Mouse (Mus musculus): ENCODE measurements at regions not wholly inside any gene's neighbourhood (a gene's known extent, or its start where the extent isn't known, plus 50 kb on each side); places are given as distances from the start of the nearest gene placed in this dataset.

DNA sequence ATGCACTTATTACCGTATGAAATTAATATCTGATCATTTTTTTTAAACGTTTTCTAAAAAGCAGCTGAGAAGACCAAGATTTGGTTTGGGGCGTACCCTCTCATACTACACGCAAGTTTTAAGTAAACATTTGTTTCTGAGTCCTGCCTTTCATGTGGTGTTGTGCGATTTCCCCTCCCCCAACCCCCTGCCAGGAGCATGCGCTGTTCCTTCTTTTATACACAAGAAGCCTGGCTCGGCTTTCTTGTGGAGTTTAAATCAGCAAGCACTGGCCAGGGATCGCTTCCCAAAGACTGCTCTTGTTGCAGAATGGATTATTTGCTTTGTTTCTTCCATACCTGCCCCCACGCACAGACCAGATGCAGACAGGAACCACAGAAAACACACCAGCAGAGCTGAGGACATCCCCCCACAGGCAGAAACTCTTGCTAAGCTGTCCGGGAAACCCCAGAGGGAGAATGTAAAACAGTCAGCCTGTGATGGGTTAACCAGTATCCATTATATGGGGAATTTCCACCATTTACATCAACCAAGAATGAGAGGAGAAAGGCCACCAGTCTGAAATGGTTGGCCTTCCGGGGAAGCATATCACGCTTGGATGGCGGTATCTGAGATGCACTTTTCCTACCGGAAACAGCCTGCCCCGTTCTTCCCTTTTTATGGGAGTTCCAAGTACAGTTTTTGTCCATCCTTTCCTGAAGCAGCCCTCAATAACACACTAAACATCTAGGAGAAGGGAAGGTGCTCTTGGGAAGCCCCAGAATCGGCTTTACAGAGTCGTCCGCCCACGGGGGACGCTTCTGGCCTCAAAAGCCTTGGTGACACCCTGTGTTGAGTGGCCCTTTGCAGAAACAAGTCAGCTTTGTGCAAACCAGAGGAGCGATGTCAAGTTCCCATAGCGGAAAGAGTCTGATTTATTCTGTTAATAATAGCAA lies 91.3 kb downstream of the Tomm20 start:
- no peak for DNase-seq (ENCODE audit: low spot score in 2 of 2)

DNA sequence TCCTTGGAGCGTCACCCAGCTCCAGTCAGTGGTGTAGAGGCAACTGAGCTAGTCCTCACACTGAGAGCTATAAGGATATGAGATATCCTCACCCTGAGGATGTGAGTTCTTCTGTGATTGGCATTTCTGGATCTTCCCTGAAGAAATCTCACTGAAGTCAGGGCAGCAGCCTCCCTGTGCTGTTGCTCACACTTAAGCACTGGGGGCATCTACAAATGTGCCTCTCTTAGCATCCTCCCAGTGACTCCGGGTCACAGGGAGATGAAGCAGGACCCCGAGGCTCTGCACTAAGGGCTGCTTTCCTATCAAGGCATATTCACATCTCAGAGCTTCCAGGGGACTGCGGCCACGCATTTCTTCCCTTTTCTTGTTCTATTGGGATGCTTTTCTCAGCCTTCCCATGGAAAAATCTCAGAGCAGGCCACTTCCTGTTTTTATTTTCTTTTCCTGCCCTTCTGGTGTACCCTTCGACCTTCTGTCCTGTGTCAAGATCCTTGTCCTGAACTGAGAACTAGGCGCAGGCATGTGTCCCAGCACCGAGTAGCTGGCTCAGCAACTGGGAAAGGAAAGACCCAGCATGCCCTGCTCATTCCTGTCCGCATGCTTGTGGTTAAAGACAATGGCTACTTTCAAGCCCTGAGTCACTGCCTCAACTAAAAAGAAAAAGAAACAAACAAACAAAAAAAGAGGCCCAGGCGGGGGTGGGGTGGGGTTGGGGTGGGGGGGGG lies 92.8 kb downstream of the Tomm20 start:
- DNase-seq (ENCODE audit: low spot score in 2 of 2), result no peak

DNA sequence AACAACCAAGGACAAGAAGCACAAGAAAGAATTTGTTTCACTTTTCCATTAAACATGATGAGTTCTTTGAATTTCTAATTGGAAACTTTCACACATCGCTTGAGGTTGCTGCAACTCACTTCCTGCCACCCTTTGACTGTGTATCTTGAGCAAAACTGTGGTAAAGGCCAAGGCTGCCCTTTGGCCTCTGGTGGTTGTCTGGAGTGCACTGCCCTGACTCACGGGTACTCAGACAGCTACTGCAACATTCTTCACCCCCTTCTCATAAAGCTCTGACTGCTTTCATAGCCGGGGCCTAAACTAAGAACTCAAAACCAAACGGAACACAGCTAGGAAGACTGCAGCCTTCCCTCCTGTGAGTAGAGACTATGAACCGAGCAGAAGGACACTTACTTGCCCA lies 93.5 kb downstream of the Tomm20 start:
- DNase-seq (ENCODE audit: low spot score in 2 of 2), result no peak

DNA sequence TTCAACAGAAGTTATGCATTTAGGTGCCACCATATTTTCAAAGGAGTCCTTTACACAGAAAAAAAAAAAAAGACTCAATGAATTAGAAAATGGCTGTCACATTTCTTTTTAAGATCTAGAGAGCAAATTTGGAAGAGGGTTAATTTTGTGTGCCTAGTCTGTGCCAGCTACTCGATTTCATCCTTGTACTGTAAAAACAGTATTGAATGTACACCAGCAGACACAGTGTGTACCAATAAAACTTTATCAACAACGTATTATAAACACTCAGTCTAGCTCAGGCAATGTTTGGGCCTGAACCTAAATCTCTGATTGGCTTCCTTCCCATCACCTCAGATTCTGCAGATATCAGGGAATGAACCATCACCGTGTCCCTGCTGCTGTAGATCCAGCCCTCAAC lies 93.9 kb downstream of the Tomm20 start:
- DNase-seq (ENCODE audit: low spot score in 2 of 2), result no peak

DNA sequence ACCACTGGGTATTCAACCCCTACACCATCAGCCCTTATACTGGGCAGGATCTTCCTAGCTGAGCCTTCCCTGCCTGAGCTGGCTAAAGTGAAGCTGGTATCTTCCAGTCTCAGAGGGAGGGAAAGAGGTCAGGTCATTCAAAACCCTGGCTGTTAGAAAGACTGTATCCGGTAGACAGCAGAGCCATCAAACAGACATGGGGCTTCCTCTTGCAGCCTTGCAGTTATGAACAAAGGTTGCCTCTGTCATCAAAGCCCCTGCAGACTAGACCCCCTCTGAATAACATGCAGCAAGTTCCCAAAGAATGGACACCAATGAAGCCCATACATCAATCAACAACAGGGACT lies 95.5 kb downstream of the Tomm20 start:
- no peak for DNase-seq (ENCODE audit: low spot score in 2 of 2)

DNA sequence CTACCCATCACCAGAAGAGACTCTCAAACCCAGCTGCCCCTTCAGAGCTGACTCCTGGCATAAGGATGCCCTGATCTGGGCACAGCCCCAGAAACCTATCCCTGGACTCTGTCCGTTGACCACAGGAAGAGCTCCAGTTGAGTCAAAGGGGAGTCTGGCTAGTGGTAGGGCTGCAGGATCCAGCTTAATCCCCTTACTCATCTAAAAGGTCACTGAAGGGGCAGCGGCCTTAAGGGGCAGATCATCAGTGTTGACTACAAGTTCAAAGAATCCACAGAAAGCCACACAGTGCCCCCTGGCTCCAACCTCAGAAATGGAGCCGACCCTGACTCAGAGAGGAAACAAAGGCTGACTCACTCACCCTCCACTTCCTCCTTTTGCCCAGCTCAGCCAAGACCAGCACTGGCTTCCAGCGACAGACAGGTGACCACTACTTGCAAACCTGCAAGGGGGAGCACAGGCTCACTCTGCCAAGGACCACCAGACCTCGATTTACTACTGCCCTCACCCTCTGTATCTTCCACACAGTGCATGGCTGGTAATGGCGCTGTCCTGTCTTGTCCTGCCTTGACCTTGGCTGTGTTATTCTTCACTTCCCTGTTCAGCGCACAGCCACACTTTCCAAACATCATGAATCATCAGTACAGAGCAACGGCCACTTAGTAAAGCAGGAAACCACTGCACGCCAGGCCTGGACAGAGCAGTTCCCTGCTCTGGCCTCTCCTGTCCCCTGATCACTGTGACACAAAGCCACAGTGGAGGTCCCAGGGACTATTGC lies 96.0 kb downstream of the Tomm20 start:
- DNase-seq (ENCODE audit: low spot score in 2 of 2), result peak in 1 of 2 experiments; percentile 52

DNA sequence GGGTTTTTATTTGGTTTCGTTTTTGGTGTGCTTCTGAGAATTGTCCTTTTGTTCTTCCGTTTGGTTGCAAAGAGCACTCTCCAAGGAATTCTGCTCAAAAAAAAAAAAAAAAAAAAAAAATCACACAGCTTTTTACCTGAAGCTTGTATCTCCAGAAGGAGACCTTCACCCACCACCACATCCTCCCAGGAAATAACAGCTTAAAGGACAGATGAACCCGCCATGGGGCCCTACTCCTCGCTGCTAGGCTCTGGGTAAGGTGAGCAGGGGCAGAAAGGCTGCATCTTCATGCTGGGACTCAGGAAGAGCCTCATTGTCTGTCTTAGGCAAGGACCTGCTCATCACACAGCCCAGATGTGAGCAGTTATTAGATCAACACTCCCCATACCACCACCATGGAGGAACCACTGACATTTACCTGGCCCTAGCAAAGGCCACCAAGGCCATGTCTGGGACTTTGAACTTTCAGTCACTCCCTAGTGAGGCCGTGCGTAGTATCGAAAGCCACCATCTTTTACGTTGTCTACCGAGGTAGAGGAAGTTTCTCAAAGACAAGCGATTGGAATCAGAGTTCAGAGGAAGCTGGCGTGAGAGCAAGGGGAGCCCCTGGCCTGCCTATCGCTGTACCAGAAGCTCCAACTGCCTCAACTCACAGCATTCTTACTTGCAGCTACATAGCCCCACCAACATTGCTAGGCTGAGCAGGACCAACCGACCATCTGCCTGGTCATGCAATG lies 97.1 kb downstream of the Tomm20 start:
- no peak for DNase-seq (ENCODE audit: low spot score in 2 of 2)

DNA sequence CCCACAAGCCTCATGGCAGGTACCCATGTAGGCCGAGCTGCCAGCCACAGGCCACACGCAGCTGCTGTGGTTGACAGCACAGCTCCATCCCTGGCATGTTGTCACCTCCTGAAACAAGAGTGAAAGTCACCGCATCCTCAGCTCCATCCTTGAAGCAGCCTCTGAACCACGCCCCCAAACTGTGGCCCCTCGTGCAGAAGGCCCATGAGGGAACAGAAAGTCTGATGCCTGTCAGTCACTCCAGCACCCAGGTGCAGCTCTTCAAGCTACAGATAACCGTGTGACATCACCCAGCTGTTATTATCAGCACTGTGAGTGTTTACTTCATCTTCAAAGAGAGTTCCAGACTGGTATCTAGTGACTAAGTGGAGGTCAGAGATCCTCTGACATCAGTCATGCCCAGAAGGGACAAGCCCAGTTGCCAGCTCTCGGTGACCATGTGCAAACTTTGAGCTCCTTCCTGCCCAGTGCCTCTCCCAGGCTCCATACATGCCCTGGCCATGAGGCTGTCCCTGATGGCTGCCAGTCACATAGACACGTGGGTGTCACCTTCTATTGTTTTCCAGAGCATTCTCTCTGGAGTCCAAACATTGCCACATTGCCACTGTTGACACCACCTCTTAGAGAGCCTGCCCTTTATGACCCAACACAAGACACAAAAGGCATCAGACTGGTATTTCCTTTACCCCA lies 97.8 kb downstream of the Tomm20 start:
- no peak for DNase-seq (ENCODE audit: low spot score in 2 of 2)

DNA sequence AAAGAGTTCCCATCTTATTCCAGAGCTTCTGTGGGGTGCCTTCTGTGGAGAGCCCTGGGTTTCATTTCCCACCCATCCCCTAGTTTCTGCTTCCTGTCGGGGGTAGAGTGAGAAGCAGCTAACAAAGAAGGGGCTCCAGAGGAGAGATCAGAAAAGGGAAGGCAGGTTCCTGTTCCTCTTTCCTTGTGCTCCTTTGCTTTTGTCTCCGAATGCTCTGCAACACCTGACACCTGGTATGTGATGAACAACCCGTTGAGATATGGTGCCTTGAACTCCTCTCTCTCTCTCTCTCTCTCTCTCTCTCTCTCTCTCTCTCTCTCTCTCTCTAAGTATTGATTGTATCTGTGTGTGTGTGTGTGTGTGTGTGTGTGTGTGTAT lies 99.5 kb downstream of the Tomm20 start:
- DNase-seq (ENCODE audit: low spot score in 2 of 2), result no peak

DNA sequence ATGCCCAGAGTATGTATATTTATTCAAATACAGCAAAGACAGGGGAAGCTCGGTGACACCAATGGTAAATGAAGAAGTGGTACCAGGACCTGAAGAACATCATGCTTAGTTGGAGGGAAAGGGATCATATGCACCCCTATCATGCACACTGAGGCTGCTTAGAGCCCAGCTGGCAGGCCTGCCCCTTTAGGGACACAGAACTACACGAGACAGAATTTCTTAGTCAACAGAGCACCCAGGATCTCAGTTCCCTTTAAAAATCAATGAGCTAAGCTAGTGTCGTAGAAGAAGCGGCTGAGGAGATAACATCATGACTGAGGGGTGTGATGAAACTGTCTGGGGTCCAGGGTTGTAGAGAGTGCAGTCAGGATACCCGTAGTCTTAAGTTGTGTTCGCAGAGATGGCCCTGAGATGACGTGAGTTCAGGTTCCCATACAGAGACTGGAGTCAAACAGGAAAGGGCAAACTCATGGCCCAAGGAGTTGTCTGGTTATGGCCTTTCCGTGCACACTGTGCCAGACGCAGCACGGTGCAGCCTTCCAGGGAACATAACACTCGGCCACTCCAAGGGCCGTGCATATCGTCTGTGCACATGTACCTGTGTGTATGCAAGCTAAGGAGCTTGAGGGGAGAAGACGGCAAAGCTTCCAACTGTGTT lies 100.0 kb downstream of the Tomm20 start:
- no peak for DNase-seq (ENCODE audit: low spot score in 2 of 2)

DNA sequence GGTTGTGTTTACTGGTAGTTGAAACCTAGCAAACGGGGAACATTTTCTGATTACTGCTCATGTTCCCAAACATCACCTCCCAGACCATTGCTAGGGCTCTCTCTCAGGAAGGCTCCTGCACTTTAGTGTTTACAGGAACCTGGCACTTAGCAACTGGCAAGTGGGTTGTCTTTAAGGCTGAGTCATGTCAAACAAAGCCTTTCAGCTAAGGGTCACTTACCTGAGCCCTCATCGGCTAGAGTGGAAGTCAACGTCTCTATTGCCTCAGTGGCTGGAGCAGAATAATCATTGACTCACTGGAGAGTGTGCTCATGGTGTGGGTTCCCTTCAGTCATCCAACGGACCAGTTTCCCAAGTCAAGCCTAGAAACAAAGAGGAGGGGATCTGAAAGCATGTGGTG lies 101.0 kb downstream of the Tomm20 start:
- no peak for DNase-seq (ENCODE audit: low spot score in 2 of 2)

DNA sequence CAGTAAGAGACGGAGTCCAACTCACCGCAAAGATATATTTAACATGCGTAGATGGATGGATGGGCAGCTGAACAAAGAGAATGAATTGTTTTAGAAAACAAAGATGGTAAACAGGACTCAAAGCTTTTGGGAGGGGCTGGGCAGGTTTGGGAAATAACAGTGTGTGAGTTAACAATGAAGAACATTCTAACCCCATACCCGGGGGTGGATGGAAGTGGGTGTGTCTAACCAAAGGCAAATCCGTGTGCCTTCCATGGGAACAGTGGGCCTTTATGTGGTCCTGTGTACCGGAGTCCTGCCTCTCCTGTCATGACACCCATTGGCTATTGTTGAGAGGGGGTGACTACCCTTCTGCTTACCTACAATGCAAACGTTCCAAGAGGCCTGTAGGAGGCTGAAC lies 104.5 kb downstream of the Tomm20 start:
- DNase-seq (ENCODE audit: low spot score in 2 of 2), result no peak

DNA sequence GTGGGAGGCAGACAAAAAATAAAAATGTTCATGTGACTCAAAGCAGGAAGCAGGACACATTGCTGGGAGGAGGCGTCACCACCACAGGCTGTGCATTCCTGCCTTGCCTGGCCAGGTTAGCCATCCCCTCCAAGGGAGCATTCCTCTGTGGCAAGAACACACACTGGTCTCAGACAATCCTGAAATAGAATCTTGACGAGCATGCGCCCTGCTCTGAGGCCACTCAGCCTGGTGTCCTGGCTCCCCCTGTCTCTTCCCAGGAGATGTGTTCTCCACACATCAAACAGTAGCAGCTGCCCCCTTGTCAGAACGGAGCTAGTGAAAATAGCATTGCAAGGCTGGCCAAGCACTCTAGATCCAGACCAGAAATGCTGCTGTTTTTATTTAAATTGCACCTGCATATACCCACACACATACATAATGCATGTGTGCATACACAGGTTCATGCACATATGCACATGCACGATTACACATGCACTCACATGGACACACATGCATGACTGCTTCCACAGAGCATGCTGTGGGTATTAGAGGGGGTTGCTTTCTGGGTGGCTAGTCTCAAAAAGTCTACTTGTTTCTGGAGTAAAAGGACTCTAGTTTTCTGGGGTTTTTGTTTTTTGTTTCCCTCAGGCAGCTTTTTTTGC lies 105.8 kb downstream of the Tomm20 start:
- peak; percentile 62 to 67 for DNase-seq (ENCODE audit: low spot score in 2 of 2)

DNA sequence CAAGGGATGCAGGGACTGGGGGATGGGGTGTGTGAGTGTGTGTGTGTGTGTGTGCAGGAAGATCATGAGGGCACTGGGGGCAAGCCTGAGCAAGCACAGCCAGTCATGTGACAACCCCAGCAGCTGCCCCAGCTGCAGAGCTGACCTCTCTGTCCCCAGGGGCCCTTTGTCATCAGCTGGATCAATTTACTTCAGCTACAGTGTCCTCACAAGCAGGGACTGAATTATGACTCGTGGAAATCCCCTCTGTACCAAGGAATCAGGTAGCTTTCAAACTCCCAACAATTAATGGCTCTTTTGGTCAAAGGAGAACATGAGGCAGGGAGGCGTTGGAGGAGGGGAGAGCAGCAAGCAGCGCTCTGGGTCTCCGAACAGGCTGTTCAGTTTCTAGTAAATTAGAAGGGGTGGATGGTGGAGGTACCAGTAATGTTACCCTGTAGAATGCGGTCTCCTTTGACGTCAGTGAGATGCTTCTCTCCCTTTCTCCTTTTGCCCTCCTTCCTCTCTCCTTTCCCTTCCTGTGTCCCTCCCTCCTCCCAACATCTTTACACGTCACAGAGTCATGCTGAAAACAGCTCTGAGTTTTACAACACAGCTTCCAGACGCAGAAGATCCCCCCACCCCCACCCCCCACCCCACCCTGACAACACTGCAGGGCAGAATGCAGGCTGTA lies 106.5 kb downstream of the Tomm20 start:
- DNase-seq (ENCODE audit: low spot score in 2 of 2), result no peak

DNA sequence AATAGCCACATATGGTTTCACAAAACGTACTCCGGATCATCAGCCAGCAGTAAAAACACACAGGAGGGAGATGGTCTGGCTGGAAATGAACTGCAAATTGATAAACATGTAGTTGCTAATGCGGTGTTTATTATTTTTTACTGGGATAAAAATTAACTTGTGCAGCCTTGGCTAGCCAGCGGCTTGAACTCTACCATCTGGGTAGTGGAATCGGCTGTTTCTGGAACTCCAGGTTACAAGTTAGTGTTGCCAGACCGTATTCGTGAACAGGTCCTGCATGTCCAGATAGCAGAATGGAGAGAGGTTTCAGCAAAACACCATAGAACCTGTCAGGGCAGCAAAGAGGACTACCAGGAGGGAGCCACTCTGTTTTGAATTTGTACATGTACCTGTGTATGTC lies 107.4 kb downstream of the Tomm20 start:
- no peak for DNase-seq (ENCODE audit: low spot score in 2 of 2)

DNA sequence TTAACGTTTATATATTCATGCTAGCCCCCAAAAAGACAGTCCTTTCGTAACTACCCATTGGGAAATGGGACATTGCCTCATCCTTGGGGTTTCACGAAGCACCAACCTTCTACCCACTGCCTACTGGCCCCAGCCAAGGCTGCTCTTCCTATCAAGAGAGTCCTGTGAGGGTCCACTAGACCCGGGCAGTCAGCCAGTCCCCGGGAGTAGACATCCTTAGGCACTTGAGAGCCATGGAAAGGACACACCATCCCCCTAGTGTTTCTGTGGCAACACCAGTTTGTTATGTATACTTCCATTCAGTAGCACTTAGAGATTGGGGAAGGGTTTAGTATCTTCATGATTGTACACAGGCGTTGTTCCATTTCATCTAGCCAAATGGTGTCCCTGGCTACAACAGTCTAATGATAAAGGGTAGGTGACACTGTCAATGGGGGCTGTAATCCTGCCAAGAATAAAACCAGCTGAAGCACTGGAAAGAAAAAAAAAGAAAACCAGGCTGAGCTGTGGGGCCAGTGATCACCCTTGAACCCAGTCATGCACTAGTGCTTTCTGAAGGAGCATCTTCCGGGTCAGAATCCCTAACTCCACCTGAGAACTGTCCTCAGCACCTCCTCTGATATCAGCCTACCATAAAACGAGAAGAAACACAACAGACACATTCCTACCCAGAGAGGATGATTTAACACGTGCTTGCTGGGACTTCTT lies 108.2 kb downstream of the Tomm20 start:
- no peak for DNase-seq (ENCODE audit: low spot score in 2 of 2)

DNA sequence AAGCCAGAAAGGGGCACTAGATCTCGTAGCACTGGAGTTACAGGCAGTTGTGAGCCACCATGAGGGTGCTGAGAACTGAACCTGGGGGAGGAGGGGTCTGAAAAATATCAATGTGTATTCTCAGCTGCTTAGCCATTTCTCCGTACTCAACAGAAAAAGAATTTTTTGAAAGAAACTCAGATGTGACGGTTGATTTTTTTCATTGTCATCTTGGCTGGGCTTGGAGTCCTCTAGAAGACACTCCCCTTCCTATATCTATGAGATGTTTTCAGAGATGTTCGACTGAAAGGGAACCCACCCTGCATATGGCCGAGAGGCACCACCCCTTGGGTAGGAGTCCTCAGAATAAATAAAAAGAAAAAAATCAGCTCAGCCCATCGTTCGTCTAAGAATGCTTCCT lies 110.1 kb downstream of the Tomm20 start:
- no peak for DNase-seq (ENCODE audit: low spot score in 2 of 2)

All from layer of hippocampus, postnatal 10 days (tissue).